Mouse (Mus musculus) liver, embryonic 14.5 days (tissue): ENCODE measurements around the gene Nup43. TPM values are rescaled to one million over a fixed set of nuclear protein-coding genes. Genes with fewer than 3 reads are reported as not detected.
A peak's percentile ranks its signal among the peaks of the same experiment; 100 is the strongest.

Experiments
- ATAC-seq: fragments of 200-750 bp; cut with Nextera tagmentation; 2 replicates; pipeline ENCODE4 v1.8.0; 2017; ENCODE audit warnings: moderate number of reproducible peaks, mild to moderate bottlenecking, moderate library complexity; ENCODE audit not compliant: insufficient read depth
- DNase-seq, 3 experiments: peaks; one replicate each; pipeline ENCODE4 v3.0.0-alpha.2; 2012 to 2013; ENCODE audit warnings: low read depth in 3 of 3, low spot score in 3 of 3
- H3K27ac ChIP-seq: fragments of 300-500 bp; sonication (generic); 2 replicates; pipeline ENCODE4 v1.5.1; 2014; ENCODE audit warnings: moderate library complexity, mild to moderate bottlenecking, control low read depth, inconsistent platforms
- H3K27me3 ChIP-seq: fragments of 300-500 bp; sonication (generic); 2 replicates; pipeline ENCODE4 v1.6.1; 2014; ENCODE audit warnings: mild to moderate bottlenecking, low read length, moderate library complexity; ENCODE audit not compliant: control insufficient read depth, insufficient read depth
- H3K36me3 ChIP-seq: fragments of 300-500 bp; sonication (generic); replicated peaks from 2 replicates; pipeline ENCODE4 v1.6.1; 2014; ENCODE audit warnings: low read depth; ENCODE audit not compliant: control insufficient read depth, insufficient read depth
- H3K4me1 ChIP-seq, 2 experiments: fragments of 200-500 bp in 1 of 2; fragments of 300-500 bp in 1 of 2; sonication (generic) in 1 of 2; replicated peaks; 2 replicates each; pipeline ENCODE4 v1.6.1; 2012 to 2014; ENCODE audit warnings: antibody characterized with exemption in 1 of 2, inconsistent platforms in 1 of 2, low read length in 1 of 2; ENCODE audit not compliant: control insufficient read depth in 2 of 2, insufficient read depth in 2 of 2
- H3K4me2 ChIP-seq: fragments of 300-500 bp; sonication (generic); 2 replicates; pipeline ENCODE4 v1.6.1; 2014; ENCODE audit warnings: low read depth, mild to moderate bottlenecking, control low read depth, moderate library complexity
- H3K4me3 ChIP-seq, 2 experiments: fragments of 200-500 bp in 1 of 2; fragments of 300-500 bp in 1 of 2; sonication (generic) in 1 of 2; 2 replicates each; pipeline ENCODE4 v1.5.1; 2012 to 2014; ENCODE audit warnings: low read depth in 2 of 2, low read length in 2 of 2, mild to moderate bottlenecking in 2 of 2, control low read depth in 1 of 2, inconsistent platforms in 1 of 2, moderate library complexity in 1 of 2; ENCODE audit not compliant: insufficient read depth in 1 of 2
- H3K9ac ChIP-seq: fragments of 300-500 bp; sonication (generic); replicated peaks from 2 replicates; pipeline ENCODE4 v1.6.1; 2014; ENCODE audit warnings: mild to moderate bottlenecking, control low read depth, moderate library complexity
- H3K9me3 ChIP-seq: fragments of 300-500 bp; sonication (generic); 2 replicates; pipeline ENCODE4 v1.6.1; 2016; ENCODE audit warnings: low read length, mixed read lengths; ENCODE audit not compliant: control insufficient read depth
- CTCF ChIP-seq: IDR thresholded peaks from 2 replicates; pipeline ENCODE4 v1.5.1; 2016; ENCODE audit warnings: antibody characterized with exemption, low read depth, control low read depth
- EP300 ChIP-seq: IDR thresholded peaks from 2 replicates; pipeline ENCODE4 v1.6.1; 2016; ENCODE audit warnings: antibody characterized with exemption, low read depth
- WGBS: fragments of 180-500 bp; shearing (Covaris S2); extraction: QIAGEN DNeasy Blood & Tissue Kit; methylation state at CpG from one replicate; pipeline ENCODE4 v1.1.7; 2014; ENCODE audit not compliant: insufficient replicate concordance; 5-methylcytosine and 5-hydroxymethylcytosine counted together
- polyA plus RNA-seq, 2 experiments: library from polyadenylated mRNA; depleted of rRNA in 1 of 2; stranded (reverse) in 1 of 2; unstranded in 1 of 2; fragments of >200 nt; fragmentation: Nextera tagmentation in 1 of 2; extraction: Ambion mirVana in 1 of 2; gene quantifications; 2 replicates each; pipeline versions ENCODE4 v1.2.1 to v1.2.3; 2012 to 2014

Nup43 gene
- polyA plus RNA-seq, 2 experiments, result 19.7 to 29.7 TPM

DNA sequence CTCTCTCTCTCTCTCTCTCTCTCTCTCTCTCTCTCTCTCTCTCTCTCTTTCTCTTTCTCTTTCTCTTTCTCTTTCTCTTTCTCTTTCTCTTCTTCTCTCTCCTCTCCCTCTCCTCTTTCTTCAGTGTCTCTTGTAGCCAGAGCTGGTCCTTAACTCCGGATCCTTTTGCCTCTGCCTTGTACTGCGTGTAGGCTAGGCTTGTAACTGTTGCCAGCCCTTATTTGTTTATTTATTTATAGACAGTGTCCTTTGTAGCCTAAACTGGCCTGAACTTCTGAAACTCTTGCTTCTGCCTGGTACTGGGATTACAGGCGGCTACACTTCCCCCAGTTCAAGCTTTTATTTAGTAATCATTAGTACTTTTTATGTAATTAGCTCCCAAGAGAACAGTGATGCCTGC, 59.7 kb downstream of the Nup43 start:
- Histone ChIP-seq H3K4me1 (peaks cover 5 to 10% of the 10 kb centered on the region in 2 experiments; a peak in 3 of 4 replicates), H3K27me3 (no peaks in the 10 kb centered on the region), H3K27ac (no peak overlapping the region), H3K4me3 (peak overlapping the region; percentile 40 to 86), H3K4me2 (peak overlapping the region; percentile 95), H3K9me3 (no peaks in the 10 kb centered on the region), H3K36me3 (no peaks in the 10 kb centered on the region), H3K9ac (peak overlapping the region; percentile 60)
- TF ChIP-seq EP300 (no peak), CTCF (no peak)
- DNase-seq (no peak), ATAC-seq (no peak)
- WGBS, result 11% methylated on average over 3 of the region's 3 CpGs

Other genes starting within 250 kb of the Nup43 start
- gene Ulbp1, start 193.9 kb upstream of the Nup43 start, polyA plus RNA-seq (2012; rRNA removed), result 0.69 and 1.3 TPM in 2 replicates
- gene Ulbp1, start 193.9 kb upstream of the Nup43 start, polyA plus RNA-seq (2014; fragmentation: Nextera tagmentation; extraction: Ambion mirVana), result 0.79 and 1.8 TPM in 2 replicates
- 0.27 and 0.39 TPM in 2 replicates for gene Lrp11, start 77.7 kb upstream of the Nup43 start, polyA plus RNA-seq (2012; rRNA removed)
- gene Lrp11, start 77.7 kb upstream of the Nup43 start, polyA plus RNA-seq (2014; fragmentation: Nextera tagmentation; extraction: Ambion mirVana), result 0.24 and 0.51 TPM in 2 replicates
- 29.4 and 41.6 TPM in 2 replicates for gene Pcmt1, start 13.6 kb downstream of the Nup43 start, polyA plus RNA-seq (2012; rRNA removed)
- gene Pcmt1, start 13.6 kb downstream of the Nup43 start, polyA plus RNA-seq (2014; fragmentation: Nextera tagmentation; extraction: Ambion mirVana), result 95.4 and 98.7 TPM in 2 replicates
- 3.9 and 4.7 TPM in 2 replicates for gene Lats1, start 13.7 kb downstream of the Nup43 start, polyA plus RNA-seq (2012; rRNA removed)
- gene Lats1, start 13.7 kb downstream of the Nup43 start, polyA plus RNA-seq (2014; fragmentation: Nextera tagmentation; extraction: Ambion mirVana), result 2.8 and 3.7 TPM in 2 replicates
- 3.3 and 6.9 TPM in 2 replicates for gene Katna1, start 58.5 kb downstream of the Nup43 start, polyA plus RNA-seq (2012; rRNA removed)
- 31.6 and 31.9 TPM in 2 replicates for gene Katna1, start 58.5 kb downstream of the Nup43 start, polyA plus RNA-seq (2014; fragmentation: Nextera tagmentation; extraction: Ambion mirVana)
- gene Ginm1, start 125.3 kb downstream of the Nup43 start, polyA plus RNA-seq (2012; rRNA removed), result 7.9 and 12.3 TPM in 2 replicates
- gene Ginm1, start 125.3 kb downstream of the Nup43 start, polyA plus RNA-seq (2014; fragmentation: Nextera tagmentation; extraction: Ambion mirVana), result 26.5 and 26.9 TPM in 2 replicates
- gene Ppil4, start 125.4 kb downstream of the Nup43 start, polyA plus RNA-seq (2012; rRNA removed), result 6.5 and 9.4 TPM in 2 replicates
- gene Ppil4, start 125.4 kb downstream of the Nup43 start, polyA plus RNA-seq (2014; fragmentation: Nextera tagmentation; extraction: Ambion mirVana), result 20.7 and 23.3 TPM in 2 replicates
- 0.25 TPM in 2 replicates for gene Zc3h12d, start 165.0 kb downstream of the Nup43 start, polyA plus RNA-seq (2012; rRNA removed)
- gene Zc3h12d, start 165.0 kb downstream of the Nup43 start, polyA plus RNA-seq (2014; fragmentation: Nextera tagmentation; extraction: Ambion mirVana), result 0.15 and 0.29 TPM in 2 replicates